Mouse (Mus musculus) C2C12 (cell line): ENCODE data around the gene Rftn2. TPM values are rescaled to one million over a fixed set of nuclear protein-coding genes. Genes with fewer than 3 reads are reported as not detected.
A peak's percentile ranks its signal among the peaks of the same experiment; 100 is the strongest.
"Not testable (repeated sequence)": the region's sequence is repeated elsewhere in the genome, so short reads cannot be mapped to it uniquely, and the experiment has no call there.

Source experiments
- H3K27me3 ChIP-seq: one replicate; pipeline ENCODE4 v1.6.1; 2011; ENCODE audit not compliant: control insufficient read depth, insufficient read depth, insufficient read length
- H3K36me3 ChIP-seq: one replicate; pipeline ENCODE4 v1.6.1; 2011; ENCODE audit not compliant: control insufficient read depth, insufficient read depth
- H3K4me3 ChIP-seq: one replicate; pipeline ENCODE4 v1.5.1; 2011; ENCODE audit warnings: mild to moderate bottlenecking, control low read depth; ENCODE audit not compliant: poor library complexity, insufficient read depth, severe bottlenecking
- H3K79me2 ChIP-seq: one replicate; pipeline ENCODE4 v1.6.1; 2011; ENCODE audit not compliant: control insufficient read depth, insufficient read depth
- H3K79me3 ChIP-seq: one replicate; pipeline ENCODE4 v1.6.1; 2011; ENCODE audit warnings: low read depth, control low read depth
- H3ac ChIP-seq: one replicate; pipeline ENCODE3; 2011; ENCODE audit warnings: low read depth; ENCODE audit not compliant: control insufficient read depth, insufficient read length
- CEBPB ChIP-seq: IDR thresholded peaks from one replicate; pipeline ENCODE4 v1.6.1; 2011; ENCODE audit warnings: low read depth, mild to moderate bottlenecking, control low read depth, moderate library complexity
- CTCF ChIP-seq: IDR thresholded peaks from one replicate; pipeline ENCODE4 v1.5.1; 2011; ENCODE audit not compliant: control insufficient read depth, insufficient read depth, insufficient read length
- FOSL1 ChIP-seq: IDR thresholded peaks from one replicate; pipeline ENCODE4 v1.8.0; 2011; ENCODE audit warnings: mild to moderate bottlenecking, low read length; ENCODE audit not compliant: poor library complexity, insufficient read depth, severe bottlenecking
- MAX ChIP-seq: IDR thresholded peaks from one replicate; pipeline ENCODE4 v1.6.1; 2011; ENCODE audit warnings: mild to moderate bottlenecking, control low read depth
- MYOD1 ChIP-seq: IDR thresholded peaks from one replicate; pipeline ENCODE4 v1.6.1; 2011; ENCODE audit warnings: low read depth; ENCODE audit not compliant: control insufficient read depth, insufficient read length
- MYOG ChIP-seq: IDR thresholded peaks from one replicate; pipeline ENCODE4 v1.6.1; 2011; ENCODE audit not compliant: control insufficient read depth, insufficient read length; ENCODE audit errors: extremely low read depth
- USF1 ChIP-seq: IDR thresholded peaks from one replicate; pipeline ENCODE4 v1.6.1; 2011; ENCODE audit warnings: low read depth, mild to moderate bottlenecking, control low read depth, moderate library complexity
- polyA plus RNA-seq: library from polyadenylated mRNA; unstranded; fragments of >200 nt; fragmentation: generic; extraction: Trizol; gene quantifications from one replicate; pipeline ENCODE4 v1.2.1, GENCODE M21; 2012; ENCODE audit warnings: missing spikeins

Gene Rftn2
- polyA plus RNA-seq, 1 experiment, result 13.0 TPM

DNA sequence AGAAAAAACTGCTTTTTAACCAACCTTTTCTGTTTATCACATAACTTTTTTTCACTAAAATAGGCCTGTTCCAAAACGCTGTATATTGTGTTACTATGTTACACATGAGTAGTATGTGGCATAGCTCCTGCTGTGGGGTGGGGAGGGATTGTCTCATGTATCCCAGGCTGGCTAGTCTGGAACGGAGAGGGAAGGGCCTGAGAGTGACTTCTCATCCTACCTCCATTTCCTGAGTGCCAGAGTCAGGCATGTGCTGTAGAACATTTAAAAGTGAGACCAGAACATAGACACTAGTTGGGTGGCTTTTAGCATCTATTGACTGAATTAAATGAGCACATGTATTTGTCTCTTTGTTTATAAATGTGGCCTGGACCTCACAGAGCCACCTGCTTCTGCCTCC, 93.4 kb downstream of the Rftn2 start:
- Histone ChIP-seq H3K4me3 (no peak overlapping the region), H3K79me3 (peaks cover 60% of the 10 kb centered on the region), H3ac (no peak overlapping the region), H3K27me3 (no peaks in the 10 kb centered on the region), H3K79me2 (peaks cover 71% of the 10 kb centered on the region), H3K36me3 (peaks cover 20% of the 10 kb centered on the region)
- TF ChIP-seq FOSL1, result no peak
- TF ChIP-seq MYOG, result no peak
- TF ChIP-seq CTCF, result no peak
- no peak for TF ChIP-seq MYOD1
- TF ChIP-seq USF1, result no peak
- no peak for TF ChIP-seq MAX
- TF ChIP-seq CEBPB, result no peak

- no peak overlapping the region for H3ac ChIP-seq
- H3K79me2 ChIP-seq, result peaks cover 63% of the 10 kb centered on the region
- H3K27me3 ChIP-seq, result no peaks in the 10 kb centered on the region
- peaks cover 11% of the 10 kb centered on the region for H3K36me3 ChIP-seq
- peak overlapping the region; percentile 80 for H3K4me3 ChIP-seq
- peaks cover 52% of the 10 kb centered on the region for H3K79me3 ChIP-seq
- TF ChIP-seq MYOD1 (no peak), USF1 (no peak), CTCF (no peak), FOSL1 (no peak), MAX (no peak), CEBPB (no peak), MYOG (no peak)
These were observed 94.3 kb downstream of the Rftn2 start for GRCm38 (mm10) chr1:55132308-55132707.

DNA sequence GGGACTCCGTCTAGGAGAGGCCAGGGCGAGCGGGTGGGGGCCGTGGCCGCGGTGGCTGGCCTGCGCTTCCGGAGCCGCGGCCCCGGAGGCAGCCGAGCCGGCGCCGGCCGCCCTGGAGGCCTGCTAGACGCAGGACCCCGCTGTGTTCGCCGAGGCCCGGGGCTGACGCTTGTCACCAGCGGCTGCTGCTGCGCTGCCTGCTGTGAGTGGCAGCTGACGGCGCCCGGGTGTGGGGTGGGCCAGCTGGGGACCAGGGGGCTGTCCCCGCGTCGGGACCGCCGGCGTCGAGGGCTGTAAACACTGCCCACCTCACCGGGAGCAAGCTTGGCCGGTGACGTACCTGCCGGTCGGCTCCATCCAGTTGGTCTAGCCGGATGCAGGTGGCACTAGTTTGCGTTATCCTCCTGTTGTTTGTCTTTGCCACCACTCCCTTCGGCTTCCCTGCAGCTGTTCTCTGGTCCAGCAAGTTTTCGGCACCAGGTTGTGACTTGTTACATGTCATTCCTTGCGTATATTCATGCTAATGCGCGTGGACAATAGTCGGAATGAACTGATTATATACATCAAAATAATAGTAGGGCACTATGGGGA, 95.1 kb downstream of the Rftn2 start:
- peaks cover 55% of the 10 kb centered on the region for H3K79me2 ChIP-seq
- TF ChIP-seq MYOD1 (peak; percentile 58), MAX (no peak), USF1 (no peak), CTCF (no peak)
- H3K4me3 ChIP-seq, result peak overlapping the region; percentile 80
- H3ac ChIP-seq, result peak overlapping the region; percentile 99
- H3K27me3 ChIP-seq, result no peaks in the 10 kb centered on the region
- peaks cover 46% of the 10 kb centered on the region for H3K79me3 ChIP-seq
- peaks cover 10% of the 10 kb centered on the region for H3K36me3 ChIP-seq

DNA sequence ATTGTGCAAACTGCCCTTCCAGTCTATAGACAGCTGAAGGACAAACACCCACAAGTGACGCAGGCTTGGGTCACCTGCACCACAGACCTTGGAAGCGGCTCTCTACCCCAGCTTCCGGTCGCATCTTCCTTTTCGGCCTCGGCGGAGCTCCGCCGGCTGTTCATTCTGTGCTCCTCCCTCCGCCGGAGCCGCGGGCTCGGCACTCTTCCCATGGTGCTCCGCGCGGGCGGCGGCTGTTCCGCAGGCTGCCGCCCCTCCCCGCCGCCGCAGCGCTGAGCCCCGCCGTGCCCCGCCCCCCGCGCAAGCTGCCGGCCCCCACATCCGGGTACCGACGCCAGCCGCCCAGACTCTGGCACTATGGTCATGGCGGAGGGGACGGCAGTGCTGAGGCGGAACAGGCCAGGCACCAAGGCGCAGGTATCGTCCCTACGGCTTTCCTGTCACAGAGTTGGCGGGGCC, 95.6 kb downstream of the Rftn2 start, which contains the start of gene Mob4:
Gene Mob4 (plus strand): TSS at position 289 of the 459 bp plus-strand sequence.
- no peaks in the 10 kb centered on the region for H3K27me3 ChIP-seq
- H3K79me3 ChIP-seq, result peaks cover 42% of the 10 kb centered on the region
- H3K79me2 ChIP-seq, result peaks cover 49% of the 10 kb centered on the region
- H3K36me3 ChIP-seq, result peaks cover 10% of the 10 kb centered on the region
- H3ac ChIP-seq, result peak within 1 kb of the TSS; percentile 99
- peak within 1 kb of the TSS; percentile 80 for H3K4me3 ChIP-seq
- TF ChIP-seq CEBPB, result peak; percentile 8
- no peak for TF ChIP-seq MAX

- H3K79me2 ChIP-seq, result peaks cover 43% of the 10 kb centered on the region
- H3K36me3 ChIP-seq, result peaks cover 7% of the 10 kb centered on the region
- peak overlapping the region; percentile 80 for H3K4me3 ChIP-seq
- no peaks in the 10 kb centered on the region for H3K27me3 ChIP-seq
- no peak overlapping the region for H3ac ChIP-seq
- peaks cover 35% of the 10 kb centered on the region for H3K79me3 ChIP-seq
- TF ChIP-seq USF1 (no peak), MYOD1 (no peak), MYOG (no peak), CEBPB (no peak), CTCF (no peak), MAX (no peak), FOSL1 (no peak)
These were observed 96.2 kb downstream of the Rftn2 start for GRCm38 (mm10) chr1:55130190-55130916.

- H3K4me3 ChIP-seq, result no peak overlapping the region
These were observed 96.9 kb downstream of the Rftn2 start for GRCm38 (mm10) chr1:55129716-55130115.

GRCm38 (mm10) chr1:55124136-55124535, 102.4 kb downstream of the Rftn2 start:
- H3K79me2 ChIP-seq, H3K4me3 ChIP-seq, H3K79me3 ChIP-seq, H3K36me3 ChIP-seq, H3K27me3 ChIP-seq, H3ac ChIP-seq: not testable (repeated sequence)

More at GRCm38 (mm10) chr1:55129716-55130115, 96.9 kb downstream of the Rftn2 start:
- Histone ChIP-seq H3K27me3 (no peaks in the 10 kb centered on the region), H3ac (no peak overlapping the region), H3K36me3 (peaks cover under 1% of the 10 kb centered on the region), H3K79me3 (peaks cover 31% of the 10 kb centered on the region), H3K79me2 (peaks cover 37% of the 10 kb centered on the region)
- TF ChIP-seq MYOD1, result no peak
